Mouse (Mus musculus) kidney, embryonic 16.5 days (tissue): ENCODE measurements around the gene Fibin. TPM values are rescaled to one million over a fixed set of nuclear protein-coding genes. Genes with fewer than 3 reads are reported as not detected.

ENCODE experiments used
- ATAC-seq: fragments of 200-750 bp; cut with Nextera tagmentation; 2 replicates; pipeline ENCODE4 v1.8.0; 2017; ENCODE audit warnings: moderate TSS enrichment; ENCODE audit not compliant: low FRiP score, low TSS enrichment
- H3K27ac ChIP-seq: fragments of 300-500 bp; sonication (generic); 2 replicates; pipeline ENCODE4 v1.5.1; 2014; ENCODE audit warnings: low read length
- H3K27me3 ChIP-seq: fragments of 300-500 bp; sonication (generic); 2 replicates; pipeline ENCODE4 v1.6.1; 2014; ENCODE audit warnings: low read length, control low read depth, mixed read lengths; ENCODE audit not compliant: insufficient read depth
- H3K36me3 ChIP-seq: fragments of 300-500 bp; sonication (generic); 2 replicates; pipeline ENCODE4 v1.6.1; 2014; ENCODE audit warnings: low read length, control low read depth, mixed read lengths; ENCODE audit not compliant: insufficient read depth
- H3K4me1 ChIP-seq: fragments of 300-500 bp; sonication (generic); 2 replicates; pipeline ENCODE4 v1.6.1; 2014; ENCODE audit warnings: low read length, control low read depth, mixed read lengths; ENCODE audit not compliant: insufficient read depth
- H3K4me2 ChIP-seq: fragments of 300-500 bp; sonication (generic); replicated peaks from 2 replicates; pipeline ENCODE4 v1.6.1; 2014; ENCODE audit warnings: low read depth, low read length
- H3K4me3 ChIP-seq: fragments of 300-500 bp; sonication (generic); 2 replicates; pipeline ENCODE4 v1.5.1; 2014; ENCODE audit warnings: mild to moderate bottlenecking, low read length
- H3K9ac ChIP-seq: fragments of 300-500 bp; sonication (generic); replicated peaks from 2 replicates; pipeline ENCODE4 v1.6.1; 2014; ENCODE audit warnings: low read length
- H3K9me3 ChIP-seq: fragments of 300-500 bp; sonication (generic); 2 replicates; pipeline ENCODE4 v1.6.1; 2016; ENCODE audit warnings: low read length, control low read depth
- WGBS: fragments of 180-500 bp; shearing (Covaris S2); extraction: QIAGEN DNeasy Blood & Tissue Kit; methylation state at CpG from one replicate; pipeline ENCODE4 v1.1.7; 2014; 5-methylcytosine and 5-hydroxymethylcytosine counted together
- polyA plus RNA-seq: library from polyadenylated mRNA; unstranded; fragments of >200 nt; fragmentation: Nextera tagmentation; extraction: Ambion mirVana; gene quantifications from 2 replicates; pipeline ENCODE4 v1.2.1, GENCODE M21; 2015

The Fibin gene
- polyA plus RNA-seq, 1 experiment from 2014 or later: 23.3 TPM

- peak; percentile 90 for ATAC-seq
These were observed 46.7 kb downstream of the Fibin start for GRCm38 (mm10) chr2:110316116-110316883.

GRCm38 (mm10) chr2:110314509-110315155 is 48.4 kb downstream of the Fibin start, which contains the start of gene Bbox1:
Gene Bbox1 (minus strand): TSS chr2:110314560.
- ATAC-seq: no peak
- Histone ChIP-seq H3K4me3 (no peak within 1 kb of the TSS), H3K9me3 (no peaks in the 10 kb centered on the region), H3K4me1 (no peaks in the 10 kb centered on the region), H3K4me2 (no peak within 1 kb of the TSS), H3K27me3 (no peaks in the 10 kb centered on the region), H3K36me3 (no peaks in the 10 kb centered on the region), H3K9ac (no peak within 1 kb of the TSS), H3K27ac (no peak within 1 kb of the TSS)
- WGBS: 73% methylated on average over 6 of the region's 6 CpGs

More at GRCm38 (mm10) chr2:110316116-110316883, 46.7 kb downstream of the Fibin start:
- H3K4me3 ChIP-seq: no peak overlapping the region
- H3K36me3 ChIP-seq: no peaks in the 10 kb centered on the region
- no peaks in the 10 kb centered on the region for H3K27me3 ChIP-seq
- no peak overlapping the region for H3K27ac ChIP-seq
- H3K4me1 ChIP-seq: no peaks in the 10 kb centered on the region
- H3K4me2 ChIP-seq: no peak overlapping the region
- no peak overlapping the region for H3K9ac ChIP-seq
- 24% methylated on average over 3 of the region's 3 CpGs for WGBS
- no peaks in the 10 kb centered on the region for H3K9me3 ChIP-seq

- Histone ChIP-seq H3K4me2 (no peak overlapping the region), H3K9ac (no peak overlapping the region), H3K36me3 (no peaks in the 10 kb centered on the region), H3K27me3 (no peaks in the 10 kb centered on the region), H3K9me3 (no peaks in the 10 kb centered on the region), H3K4me3 (no peak overlapping the region), H3K27ac (no peak overlapping the region), H3K4me1 (no peaks in the 10 kb centered on the region)
- WGBS: 91% methylated on average over 5 of the region's 5 CpGs
- ATAC-seq: no peak
These were observed 48.9 kb downstream of the Fibin start for GRCm38 (mm10) chr2:110314074-110314473.

- no peaks in the 10 kb centered on the region for H3K4me1 ChIP-seq
- no peak overlapping the region for H3K27ac ChIP-seq
- no peak overlapping the region for H3K4me2 ChIP-seq
- no peak overlapping the region for H3K4me3 ChIP-seq
- no peak overlapping the region for H3K9ac ChIP-seq
- no peaks in the 10 kb centered on the region for H3K9me3 ChIP-seq
- 73% methylated on average over 2 of the region's 2 CpGs for WGBS
- no peaks in the 10 kb centered on the region for H3K36me3 ChIP-seq
- no peaks in the 10 kb centered on the region for H3K27me3 ChIP-seq
- no peak for ATAC-seq
These were observed 49.6 kb downstream of the Fibin start for GRCm38 (mm10) chr2:110313305-110313824.

Other genes starting within 250 kb of the Fibin start
- gene Bbox1, start 48.6 kb downstream of the Fibin start, polyA plus RNA-seq: 0.04 and 0.12 TPM in 2 replicates
- 3.7 TPM in 2 replicates for gene Slc5a12, start 234.1 kb upstream of the Fibin start, polyA plus RNA-seq